In the genomic region with DNA sequence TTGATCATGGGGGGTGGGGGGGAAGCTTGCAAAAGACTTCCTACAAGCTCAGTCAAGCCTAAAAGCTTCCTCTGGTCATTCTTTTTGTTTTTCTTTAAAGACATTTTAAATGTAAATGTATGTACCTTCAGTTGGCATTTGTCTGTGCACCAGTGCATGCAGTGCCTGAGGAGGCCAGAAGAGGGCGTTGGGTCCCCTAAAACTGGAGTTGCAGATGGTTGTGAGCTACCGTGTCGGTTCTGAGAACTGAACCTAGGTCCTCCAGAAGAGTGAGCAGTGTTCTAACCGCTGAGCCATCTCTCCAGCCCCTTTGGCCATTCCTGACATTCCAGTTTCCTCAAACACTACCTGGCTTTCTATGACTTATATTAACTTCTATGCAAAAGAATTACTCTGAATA, we compare ENCODE assay signal across 11 mouse cellular contexts. TPM values are rescaled to one million over a fixed set of nuclear protein-coding genes. Genes with fewer than 3 reads are reported as not detected.
A peak's percentile ranks its signal among the peaks of the same experiment; 100 is the strongest.
DNase-seq lines count a peak whose midpoint lies in the region; ATAC-seq and TF ChIP-seq lines count a peak whose summit lies in the region.
"Had no signal": no experiment of that assay in that cellular context is flagged by ENCODE, and none has a peak within 500 bp of the region (broad histone marks: within the 10 kb centered on the region; RNA-seq: fewer than 3 reads in every experiment).

No protein-coding gene starts in this region.

- no peaks in the 10 kb centered on the region for H3K36me3 ChIP-seq in limb, embryonic 11.5 days (ENCODE audit: control insufficient read depth, insufficient read depth, low read length)
- H3K36me3 ChIP-seq in limb, embryonic 10.5 days: no peaks in the 10 kb centered on the region
- no peaks in the 10 kb centered on the region for H3K36me3 ChIP-seq in E14TG2a.4 (ENCODE audit: insufficient read depth, low read length)
- H3K36me3 ChIP-seq: midbrain, embryonic 10.5 days; neural tube, embryonic 15.5 days had no signal

- H3K4me2 ChIP-seq in limb, embryonic 11.5 days (ENCODE audit: low read depth, severe bottlenecking): no peak overlapping the region
- H3K4me2 ChIP-seq: neural tube, embryonic 15.5 days had no signal

- H3K27ac ChIP-seq in limb, embryonic 11.5 days (replicated peaks; ENCODE audit: low read depth, low read length): no peak overlapping the region
- H3K27ac ChIP-seq in limb, embryonic 10.5 days: no peak overlapping the region
- H3K27ac ChIP-seq: midbrain, embryonic 10.5 days had no signal

- H3K9me3 ChIP-seq in limb, embryonic 11.5 days (ENCODE audit: control insufficient read depth, low read length): no peaks in the 10 kb centered on the region
- H3K9me3 ChIP-seq in limb, embryonic 10.5 days (replicated peaks): no peaks in the 10 kb centered on the region
- no peaks in the 10 kb centered on the region for H3K9me3 ChIP-seq in E14TG2a.4 (ENCODE audit: low read length)
- H3K9me3 ChIP-seq: midbrain, embryonic 10.5 days; neural tube, embryonic 15.5 days had no signal

- peak; percentile 59 for DNase-seq in cerebellum, adult 11-12 months
- peak; percentile 21 for DNase-seq in limb, embryonic 11.5 days (ENCODE audit: low spot score)
- no peak for DNase-seq in limb, embryonic 10.5 days (ENCODE audit: low spot score)
- peak; percentile 60 to 70 for DNase-seq in cerebellum, postnatal 25 days
- DNase-seq in adrenal gland, adult (ENCODE audit: inconsistent age in 2 of 2, low spot score in 1 of 2): no peak
- DNase-seq in left cerebral cortex, adult 9 months (ENCODE audit: low spot score in 2 of 2): no peak
- DNase-seq: adrenal gland, adult 8-10 months had no signal

- H3K27me3 ChIP-seq in limb, embryonic 11.5 days (ENCODE audit: control insufficient read depth, insufficient read depth, low read length): no peaks in the 10 kb centered on the region
- no peaks in the 10 kb centered on the region for H3K27me3 ChIP-seq in limb, embryonic 10.5 days (ENCODE audit: low read depth, poor library complexity, severe bottlenecking)
- H3K27me3 ChIP-seq in E14TG2a.4 (ENCODE audit: insufficient read depth, low read length): no peaks in the 10 kb centered on the region
- H3K27me3 ChIP-seq: neural tube, embryonic 15.5 days had no signal

- no peaks in the 10 kb centered on the region for H3K4me1 ChIP-seq in limb, embryonic 11.5 days (ENCODE audit: control insufficient read depth, insufficient read depth, low read length)
- H3K4me1 ChIP-seq in limb, embryonic 10.5 days: peaks cover 6% of the 10 kb centered on the region; the same call in 1 of the 2 replicates
- H3K4me1 ChIP-seq in E14TG2a.4 (replicated peaks; ENCODE audit: low read depth, low read length): peaks cover 93% of the 10 kb centered on the region

- no peak overlapping the region for H3K4me3 ChIP-seq in limb, embryonic 11.5 days (ENCODE audit: low read depth, low read length)
- H3K4me3 ChIP-seq in limb, embryonic 10.5 days: no peak overlapping the region
- 0 out of 2 replicates have a peak overlapping the region, but pooled peaks have one; percentile 24 for H3K4me3 ChIP-seq in E14TG2a.4 (replicated peaks; ENCODE audit: low read length)
- H3K4me3 ChIP-seq: midbrain, embryonic 10.5 days; neural tube, embryonic 15.5 days had no signal

- WGBS in limb, embryonic 11.5 days: 62% methylated on average over 4 of the region's 4 CpGs
- WGBS in limb, embryonic 10.5 days: 59% methylated on average over 4 of the region's 4 CpGs

- H3K9ac ChIP-seq in limb, embryonic 11.5 days (ENCODE audit: low read length): no peak overlapping the region
- H3K9ac ChIP-seq: neural tube, embryonic 15.5 days had no signal

- TF ChIP-seq CTCF in E14TG2a.4 (conservative IDR thresholded peaks at IDR 0.05; ENCODE audit: low read length): peak; percentile 90

- ATAC-seq in cerebellum, adult (ENCODE audit: insufficient number of reproducible peaks, low FRiP score, low TSS enrichment): no peak
- ATAC-seq in limb, embryonic 11.5 days (ENCODE audit: insufficient number of reproducible peaks, low FRiP score, low TSS enrichment, low read depth): no peak

RNA-seq across cellular contexts. Expression of a gene that starts 20.1 kb away (rescaled TPM):
- polyA plus RNA-seq in limb, embryonic 11.5 days (2014; fragmentation: Nextera tagmentation; extraction: Ambion mirVana): 87.0 and 91.4 TPM in 2 replicates
- polyA plus RNA-seq in limb, embryonic 10.5 days (2016; fragmentation: Nextera tagmentation; extraction: Ambion mirVana): 102 and 108 TPM in 2 replicates

RNA-seq across cellular contexts. Expression of a gene that starts 26.4 kb away (rescaled TPM):
- polyA plus RNA-seq in limb, embryonic 11.5 days (2014; fragmentation: Nextera tagmentation; extraction: Ambion mirVana): 20.4 and 24.6 TPM in 2 replicates
- 34.5 and 37.2 TPM in 2 replicates for polyA plus RNA-seq in limb, embryonic 10.5 days (2016; fragmentation: Nextera tagmentation; extraction: Ambion mirVana)

RNA-seq across cellular contexts. Expression of a gene that starts 43.2 kb away (rescaled TPM):
- 20.0 and 22.1 TPM in 2 replicates for polyA plus RNA-seq in limb, embryonic 11.5 days (2014; fragmentation: Nextera tagmentation; extraction: Ambion mirVana)
- polyA plus RNA-seq in limb, embryonic 10.5 days (2016; fragmentation: Nextera tagmentation; extraction: Ambion mirVana): 16.6 and 20.1 TPM in 2 replicates

RNA-seq across cellular contexts. Expression of a gene that starts 53.6 kb away (rescaled TPM):
- 0.57 and 1.0 TPM in 2 replicates for polyA plus RNA-seq in limb, embryonic 11.5 days (2014; fragmentation: Nextera tagmentation; extraction: Ambion mirVana)
- polyA plus RNA-seq in limb, embryonic 10.5 days (2016; fragmentation: Nextera tagmentation; extraction: Ambion mirVana): 1.2 and 1.3 TPM in 2 replicates

RNA-seq across cellular contexts. Expression of a gene that starts 54.9 kb away (rescaled TPM):
- polyA plus RNA-seq in limb, embryonic 11.5 days (2014; fragmentation: Nextera tagmentation; extraction: Ambion mirVana): 46.7 and 51.5 TPM in 2 replicates
- polyA plus RNA-seq in limb, embryonic 10.5 days (2016; fragmentation: Nextera tagmentation; extraction: Ambion mirVana): 37.3 and 44.0 TPM in 2 replicates

Comparison
In these comparisons a context has a peak if more than half of its experiments do, and no peak if none do; other contexts are left out.
1. DNase-seq: peak in cerebellum, adult 11-12 months (single experiment), limb, embryonic 11.5 days (single experiment) and cerebellum, postnatal 25 days (2 of 2); none in limb, embryonic 10.5 days (single experiment), adrenal gland, adult (0 of 2) and left cerebral cortex, adult 9 months (0 of 2).